ENCODE assay signal across 8 mouse cellular contexts in genomic region chr4:109666461-109667269, GRCm38 (mm10). TPM values are rescaled to one million over a fixed set of nuclear protein-coding genes. Genes with fewer than 3 reads are reported as not detected.
A peak's percentile ranks its signal among the peaks of the same experiment; 100 is the strongest.
DNase-seq lines count a peak whose midpoint lies in the region; ATAC-seq and TF ChIP-seq lines count a peak whose summit lies in the region.

Cdkn2c (minus strand) TSS chr4:109667189.

- TF ChIP-seq POLR2A in brain, embryonic 14.5 days (IDR thresholded peaks at IDR 0.05; ENCODE audit: borderline replicate concordance, extremely low read depth, insufficient read depth, insufficient read length, poor library complexity, severe bottlenecking) = peak; percentile 56; the same call in 1 of the 2 replicates

- H3K9ac ChIP-seq in heart, embryonic 13.5 days = peak within 1 kb of the TSS; percentile 97
- H3K9ac ChIP-seq in liver, embryonic 14.5 days (replicated peaks) = peak within 1 kb of the TSS; percentile 97
- H3K9ac ChIP-seq in stomach, embryonic 15.5 days = peak within 1 kb of the TSS; percentile 89

- DNase-seq in CD4-positive helper T cell, adult 2 months (ENCODE audit: low read depth, low spot score) = peak; percentile 89
- DNase-seq in brain, embryonic 14.5 days (ENCODE audit: low read depth) = peak; percentile 88
- peak; percentile 94 for DNase-seq in kidney, postnatal 10 days
- DNase-seq in liver, embryonic 14.5 days (ENCODE audit: low read depth in 3 of 3, low spot score in 3 of 3) = peak; percentile 80 to 82 (median 80)
- DNase-seq in neural tube, embryonic 10.5 days (ENCODE audit: extremely low spot score, low spot score) = peak; percentile 93

- under 1% methylated on average over 64 of the region's 64 CpGs for WGBS in heart, embryonic 13.5 days
- WGBS in liver, embryonic 14.5 days (ENCODE audit: insufficient replicate concordance) = under 1% methylated on average over 64 of the region's 64 CpGs
- WGBS in stomach, embryonic 15.5 days = under 1% methylated on average over 64 of the region's 64 CpGs

- H3K36me3 ChIP-seq in erythroblast, embryonic 14.5 days (ENCODE audit: control insufficient read depth) = peaks cover 18% of the 10 kb centered on the region
- H3K36me3 ChIP-seq in heart, embryonic 13.5 days = no peaks in the 10 kb centered on the region
- H3K36me3 ChIP-seq in liver, embryonic 14.5 days (replicated peaks; ENCODE audit: control insufficient read depth, insufficient read depth, low read depth) = no peaks in the 10 kb centered on the region
- H3K36me3 ChIP-seq in stomach, embryonic 15.5 days = no peaks in the 10 kb centered on the region

- H3K4me2 ChIP-seq in heart, embryonic 13.5 days = peak within 1 kb of the TSS; percentile 98
- H3K4me2 ChIP-seq in liver, embryonic 14.5 days (ENCODE audit: low read depth) = peak within 1 kb of the TSS; percentile 76
- H3K4me2 ChIP-seq in stomach, embryonic 15.5 days = peak within 1 kb of the TSS; percentile 98

- peaks cover 37% of the 10 kb centered on the region for H3K4me1 ChIP-seq in erythroblast, embryonic 14.5 days (ENCODE audit: control insufficient read depth)
- H3K4me1 ChIP-seq in heart, embryonic 13.5 days = peaks cover 21% of the 10 kb centered on the region
- peaks cover 2 to 6% of the 10 kb centered on the region in 2 experiments; a peak in 3 of 4 replicates for H3K4me1 ChIP-seq in liver, embryonic 14.5 days (replicated peaks; ENCODE audit: control insufficient read depth in 2 of 2, insufficient read depth in 2 of 2, low read length in 1 of 2)
- H3K4me1 ChIP-seq in stomach, embryonic 15.5 days = peaks cover 10% of the 10 kb centered on the region; the same call in 1 of the 2 replicates

- TF ChIP-seq CTCF in brain, embryonic 14.5 days (IDR thresholded peaks at IDR 0.05; ENCODE audit: borderline replicate concordance, extremely low read depth, insufficient read depth, insufficient read length) = no peak
- no peak for TF ChIP-seq CTCF in liver, embryonic 14.5 days (IDR thresholded peaks at IDR 0.05; ENCODE audit: low read depth)

- TF ChIP-seq EP300 in liver, embryonic 14.5 days (IDR thresholded peaks at IDR 0.05; ENCODE audit: low read depth) = peak; percentile 34

- H3K27ac ChIP-seq in heart, embryonic 13.5 days (replicated peaks) = peak within 1 kb of the TSS; percentile 98
- H3K27ac ChIP-seq in liver, embryonic 14.5 days = peak within 1 kb of the TSS; percentile 91
- peak within 1 kb of the TSS; percentile 97 for H3K27ac ChIP-seq in stomach, embryonic 15.5 days

- H3K9me3 ChIP-seq in erythroblast, embryonic 14.5 days (ENCODE audit: control insufficient read depth, low read length) = no peaks in the 10 kb centered on the region
- H3K9me3 ChIP-seq in heart, embryonic 13.5 days = no peaks in the 10 kb centered on the region
- H3K9me3 ChIP-seq in liver, embryonic 14.5 days (ENCODE audit: control insufficient read depth, low read length) = no peaks in the 10 kb centered on the region
- no peaks in the 10 kb centered on the region for H3K9me3 ChIP-seq in stomach, embryonic 15.5 days

- ATAC-seq in heart, embryonic 13.5 days (ENCODE audit: extremely low read depth, insufficient number of reproducible peaks, low FRiP score, low TSS enrichment) = peak; percentile 93
- ATAC-seq in liver, embryonic 14.5 days (ENCODE audit: insufficient read depth) = peak; percentile 95
- peak; percentile 98 for ATAC-seq in stomach, embryonic 15.5 days (ENCODE audit: insufficient read depth, low FRiP score, low read depth)

- H3K27me3 ChIP-seq in erythroblast, embryonic 14.5 days (ENCODE audit: control insufficient read depth) = peaks cover 39% of the 10 kb centered on the region
- H3K27me3 ChIP-seq in heart, embryonic 13.5 days (replicated peaks) = peaks cover 16% of the 10 kb centered on the region
- peaks cover 15% of the 10 kb centered on the region for H3K27me3 ChIP-seq in liver, embryonic 14.5 days (ENCODE audit: control insufficient read depth, insufficient read depth, low read length)
- no peaks in the 10 kb centered on the region; the same call in 1 of the 2 replicates for H3K27me3 ChIP-seq in stomach, embryonic 15.5 days (replicated peaks)

- H3K4me3 ChIP-seq in erythroblast, embryonic 14.5 days (replicated peaks) = peak within 1 kb of the TSS; percentile 100
- peak within 1 kb of the TSS; percentile 89 for H3K4me3 ChIP-seq in heart, embryonic 13.5 days
- H3K4me3 ChIP-seq in liver, embryonic 14.5 days (ENCODE audit: insufficient read depth in 1 of 2, low read depth in 2 of 2, low read length in 2 of 2) = peak within 1 kb of the TSS; percentile 82 to 94
- H3K4me3 ChIP-seq in stomach, embryonic 15.5 days (replicated peaks) = peak within 1 kb of the TSS; percentile 78

RNA-seq across cellular contexts. Expression of gene Cdkn2c, which starts in this region (rescaled TPM):
- 7.5 and 10.9 TPM in 2 replicates for polyA plus RNA-seq in brain, embryonic 14.5 days (2012; rRNA removed)
- polyA plus RNA-seq in erythroblast, embryonic 14.5 days (2012) = 16.3 and 18.3 TPM in 2 replicates
- polyA plus RNA-seq in heart, embryonic 13.5 days (2015; fragmentation: Nextera tagmentation; extraction: Ambion mirVana) = 9.9 and 10.0 TPM in 2 replicates
- polyA plus RNA-seq in liver, embryonic 14.5 days (2012; rRNA removed) = 10.2 and 15.1 TPM in 2 replicates
- 13.6 and 14.9 TPM in 2 replicates for polyA plus RNA-seq in liver, embryonic 14.5 days (2014; fragmentation: Nextera tagmentation; extraction: Ambion mirVana)
- 10.6 and 11.7 TPM in 2 replicates for polyA plus RNA-seq in stomach, embryonic 15.5 days (2015; fragmentation: Nextera tagmentation; extraction: Ambion mirVana)

Comparison
In these comparisons a context has a peak if more than half of its experiments do, and no peak if none do; other contexts are left out.
1. Peak in every context shown above with its lines: DNase-seq, ATAC-seq, H3K4me3 ChIP-seq and H3K27ac ChIP-seq.